Mouse (Mus musculus): ENCODE measurements around the gene Slc9a9.

DNA sequence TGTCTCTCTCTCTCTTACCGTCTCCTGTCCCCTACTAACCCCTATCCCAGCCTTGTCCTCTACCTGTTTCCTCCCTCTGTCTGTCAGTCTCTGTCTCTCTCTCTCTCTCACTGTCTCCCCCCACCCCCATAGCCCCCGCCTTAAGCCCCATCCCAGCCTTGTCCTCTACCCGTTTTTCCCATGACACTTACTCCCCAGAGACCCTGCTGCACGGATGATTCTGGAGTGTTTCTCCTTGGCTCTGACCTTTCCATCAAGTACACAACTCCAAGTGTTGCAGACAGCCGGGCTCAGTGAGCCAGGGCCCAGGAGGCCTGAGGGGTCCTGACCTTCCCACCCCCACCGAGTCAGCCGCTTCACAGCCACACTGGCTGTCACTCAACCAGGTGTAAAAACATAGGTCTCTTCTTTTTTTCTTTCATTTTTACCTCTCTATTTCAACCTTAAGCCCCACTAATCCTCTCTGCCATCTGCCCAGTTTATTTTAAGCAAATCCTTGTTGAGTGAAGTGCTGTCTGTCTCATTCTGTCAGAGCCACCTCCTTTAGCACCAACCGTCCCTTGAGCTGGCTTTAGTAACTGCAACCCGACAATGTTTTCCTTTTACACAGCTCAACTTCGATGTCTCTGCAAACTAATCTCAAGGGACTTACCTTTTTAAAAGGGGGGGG, 32.4 kb downstream of the Slc9a9 start:
- TF ChIP-seq POLR2A (IDR thresholded peaks at IDR 0.05; ENCODE audit: borderline replicate concordance, low read depth, low read length) (no peak), CTCF (IDR thresholded peaks at IDR 0.05; ENCODE audit: low read depth, low read length) (no peak)
